24 mouse cellular contexts compared by ENCODE assay signal in the genomic region with DNA sequence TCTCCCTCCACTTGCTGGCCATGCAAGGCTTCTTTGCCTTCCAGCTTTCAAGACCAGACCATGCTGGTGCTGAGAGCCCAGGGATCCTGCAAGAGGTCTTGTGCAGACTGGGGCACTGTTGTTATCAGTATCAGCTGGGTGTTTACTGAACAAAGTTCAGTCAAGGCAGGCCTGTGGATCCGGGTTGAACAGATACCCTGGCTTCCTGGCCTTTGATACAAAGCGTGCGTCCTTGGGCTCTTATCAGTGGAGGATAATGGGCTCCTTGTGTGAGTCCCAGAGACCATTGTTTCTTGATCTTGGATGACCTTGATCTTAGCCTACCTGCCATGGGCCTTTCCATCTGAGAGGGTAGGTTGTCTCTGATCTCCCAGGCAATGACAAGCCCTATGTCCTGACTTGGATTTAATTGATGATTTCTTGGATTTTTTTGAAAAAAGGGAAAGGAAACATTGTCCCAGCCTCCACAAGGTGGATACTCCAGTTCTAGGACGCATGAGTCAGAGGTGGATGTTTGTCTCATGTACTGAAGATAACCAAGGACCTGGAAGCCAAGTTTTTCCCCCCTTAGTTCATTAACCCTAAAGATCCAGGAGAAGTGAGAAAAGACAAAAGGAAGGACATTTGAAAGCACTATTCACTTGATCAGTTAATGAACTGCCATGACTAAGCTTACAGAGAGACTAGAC. TPM values are rescaled to one million over a fixed set of nuclear protein-coding genes. Genes with fewer than 3 reads are reported as not detected.
DNase-seq lines count a peak whose midpoint lies in the region; ATAC-seq and TF ChIP-seq lines count a peak whose summit lies in the region.
"Had no signal": no experiment of that assay in that cellular context is flagged by ENCODE, and none has a peak within 500 bp of the region (broad histone marks: within the 10 kb centered on the region; RNA-seq: fewer than 3 reads in every experiment).

No protein-coding gene starts in this region.

- no peak for TF ChIP-seq CTCF in intestine, postnatal 0 days (IDR thresholded peaks at IDR 0.05; ENCODE audit: low read depth)
- TF ChIP-seq CTCF in forebrain, postnatal 0 days (IDR thresholded peaks at IDR 0.05; ENCODE audit: low read depth), result no peak

- H3K4me2 ChIP-seq in intestine, postnatal 0 days (replicated peaks; ENCODE audit: low read depth), result no peak overlapping the region
- no peak overlapping the region for H3K4me2 ChIP-seq in stomach, embryonic 16.5 days (ENCODE audit: low read depth, low read length)
- no peak overlapping the region for H3K4me2 ChIP-seq in forebrain, postnatal 0 days (ENCODE audit: low read depth)
- H3K4me2 ChIP-seq: embryonic facial prominence, embryonic 12.5 days; forebrain, embryonic 12.5 days; heart, embryonic 15.5 days; hindbrain, embryonic 13.5 days; kidney, embryonic 15.5 days; midbrain, embryonic 12.5 days; neural tube, embryonic 15.5 days had no signal

- no peak overlapping the region for H3K9ac ChIP-seq in intestine, postnatal 0 days (ENCODE audit: low read depth, low read length)
- H3K9ac ChIP-seq in stomach, embryonic 16.5 days (ENCODE audit: low read length), result no peak overlapping the region
- no peak overlapping the region for H3K9ac ChIP-seq in forebrain, postnatal 0 days
- H3K9ac ChIP-seq: embryonic facial prominence, embryonic 12.5 days; forebrain, embryonic 12.5 days; heart, embryonic 15.5 days; hindbrain, embryonic 13.5 days; kidney, embryonic 15.5 days; midbrain, embryonic 12.5 days; neural tube, embryonic 15.5 days had no signal

- ATAC-seq in intestine, postnatal 0 days, result peak; percentile 93
- peak; percentile 94 for ATAC-seq in stomach, embryonic 16.5 days (ENCODE audit: insufficient read depth, low FRiP score)
- no peak for ATAC-seq in forebrain, postnatal 0 days
- ATAC-seq: lung, postnatal 0 days had no signal

- no peaks in the 10 kb centered on the region for H3K36me3 ChIP-seq in intestine, postnatal 0 days (ENCODE audit: control insufficient read depth, insufficient read depth)
- H3K36me3 ChIP-seq in stomach, embryonic 16.5 days (ENCODE audit: control insufficient read depth, insufficient read depth, low read length), result no peaks in the 10 kb centered on the region
- no peaks in the 10 kb centered on the region for H3K36me3 ChIP-seq in forebrain, postnatal 0 days (ENCODE audit: insufficient read depth)
- H3K36me3 ChIP-seq: embryonic facial prominence, embryonic 12.5 days; forebrain, embryonic 12.5 days; heart, embryonic 15.5 days; hindbrain, embryonic 13.5 days; kidney, embryonic 15.5 days; midbrain, embryonic 12.5 days; neural tube, embryonic 15.5 days had no signal

- H3K4me3 ChIP-seq in intestine, postnatal 0 days (ENCODE audit: low read depth, low read length), result no peak overlapping the region
- no peak overlapping the region for H3K4me3 ChIP-seq in stomach, embryonic 16.5 days (replicated peaks; ENCODE audit: low read length)
- H3K4me3 ChIP-seq in forebrain, postnatal 0 days (ENCODE audit: low read depth, low read length), result no peak overlapping the region
- H3K4me3 ChIP-seq: embryonic facial prominence, embryonic 12.5 days; forebrain, embryonic 12.5 days; heart, embryonic 15.5 days; hindbrain, embryonic 13.5 days; kidney, embryonic 15.5 days; midbrain, embryonic 12.5 days; neural tube, embryonic 15.5 days had no signal

- no peaks in the 10 kb centered on the region; the same call in 1 of the 2 replicates for H3K4me1 ChIP-seq in intestine, postnatal 0 days (replicated peaks; ENCODE audit: control insufficient read depth, insufficient read depth, low read length)
- H3K4me1 ChIP-seq in stomach, embryonic 16.5 days (ENCODE audit: control insufficient read depth, insufficient read depth, low read length), result no peaks in the 10 kb centered on the region
- no peaks in the 10 kb centered on the region for H3K4me1 ChIP-seq in forebrain, postnatal 0 days (ENCODE audit: insufficient read depth)
- H3K4me1 ChIP-seq: embryonic facial prominence, embryonic 12.5 days; heart, embryonic 15.5 days; hindbrain, embryonic 13.5 days; kidney, embryonic 15.5 days; neural tube, embryonic 15.5 days had no signal

- no peaks in the 10 kb centered on the region for H3K9me3 ChIP-seq in intestine, postnatal 0 days (ENCODE audit: control insufficient read depth)
- no peaks in the 10 kb centered on the region for H3K9me3 ChIP-seq in stomach, embryonic 16.5 days (replicated peaks; ENCODE audit: control insufficient read depth, low read length)
- H3K9me3 ChIP-seq in forebrain, postnatal 0 days (ENCODE audit: low read length), result no peaks in the 10 kb centered on the region
- H3K9me3 ChIP-seq: embryonic facial prominence, embryonic 12.5 days; forebrain, embryonic 12.5 days; heart, embryonic 15.5 days; hindbrain, embryonic 13.5 days; kidney, embryonic 15.5 days; midbrain, embryonic 12.5 days; neural tube, embryonic 15.5 days had no signal

- H3K27me3 ChIP-seq in intestine, postnatal 0 days (replicated peaks; ENCODE audit: control insufficient read depth, insufficient read depth, low read length), result no peaks in the 10 kb centered on the region
- no peaks in the 10 kb centered on the region for H3K27me3 ChIP-seq in stomach, embryonic 16.5 days (ENCODE audit: control insufficient read depth, insufficient read depth, low read length)
- no peaks in the 10 kb centered on the region for H3K27me3 ChIP-seq in forebrain, postnatal 0 days (ENCODE audit: insufficient read depth, low read length)
- H3K27me3 ChIP-seq: embryonic facial prominence, embryonic 12.5 days; heart, embryonic 15.5 days; kidney, embryonic 15.5 days; neural tube, embryonic 15.5 days had no signal

- peak; percentile 32 for DNase-seq in adrenal gland, adult 8-10 months
- DNase-seq in adrenal gland, adult 18-20 months (ENCODE audit: low spot score in 2 of 2), result no peak
- peak; percentile 32 to 33 for DNase-seq in adrenal gland, postnatal 36 days
- DNase-seq in forebrain, postnatal 0 days, result no peak
- DNase-seq in kidney, postnatal 36 days, result no peak
- DNase-seq: cerebellum, adult 11-12 months; cerebellum, postnatal 14 days; gastrocnemius, postnatal 36 days; heart, postnatal 36 days; left cerebral cortex, postnatal 4 days; liver; thymus, adult 2 months; thymus, postnatal 4 days had no signal

- 29% methylated on average over 4 of the region's 4 CpGs for WGBS in intestine, postnatal 0 days
- 52% methylated on average over 4 of the region's 4 CpGs for WGBS in stomach, embryonic 16.5 days
- WGBS in forebrain, postnatal 0 days, result 80% methylated on average over 4 of the region's 4 CpGs

- peak overlapping the region; percentile 41; the same call in 1 of the 2 replicates for H3K27ac ChIP-seq in intestine, postnatal 0 days (ENCODE audit: low read depth, low read length)
- H3K27ac ChIP-seq in stomach, embryonic 16.5 days (ENCODE audit: low read length), result peak overlapping the region; percentile 32; the same call in 1 of the 2 replicates
- no peak overlapping the region for H3K27ac ChIP-seq in forebrain, postnatal 0 days (ENCODE audit: low read depth, low read length)
- H3K27ac ChIP-seq: embryonic facial prominence, embryonic 12.5 days; forebrain, embryonic 12.5 days; heart, embryonic 15.5 days; hindbrain, embryonic 13.5 days; kidney, embryonic 15.5 days; midbrain, embryonic 12.5 days; neural tube, embryonic 15.5 days had no signal

RNA-seq across cellular contexts. Expression of gene Pou2af1, which starts 17.3 kb away (rescaled TPM):
- under 1 TPM; 0.35 to 0.71 (median 0.52) TPM for total RNA-seq in adrenal gland, adult 8-10 months (2022)
- under 1 TPM; 0.20 to 0.35 TPM for total RNA-seq in adrenal gland, adult 18-20 months (2021)
- not detected for total RNA-seq in adrenal gland, postnatal 36 days (2021)
- polyA plus RNA-seq in intestine, postnatal 0 days (2015; fragmentation: Nextera tagmentation; extraction: Ambion mirVana), result 0.08 and 0.09 TPM in 2 replicates
- 0.60 and 0.66 TPM in 2 replicates for polyA plus RNA-seq in stomach, embryonic 16.5 days (2015; fragmentation: Nextera tagmentation; extraction: Ambion mirVana)
- total RNA-seq in forebrain, postnatal 0 days (2014; rRNA removed), result 0.05 TPM in 1 of 2 replicates, not detected in the other
- polyA plus RNA-seq in forebrain, postnatal 0 days (2015; fragmentation: Nextera tagmentation; extraction: Ambion mirVana), result 0.09 TPM in 1 of 2 replicates, not detected in the other
- total RNA-seq: layer of hippocampus, postnatal 14 days; left cerebral cortex, postnatal 4 days had no signal
- polyA plus RNA-seq: embryonic facial prominence, embryonic 12.5 days; forebrain, embryonic 12.5 days; kidney, embryonic 15.5 days; midbrain, embryonic 12.5 days had no signal

RNA-seq across cellular contexts. Expression of gene Colca2, which starts 47.5 kb away (rescaled TPM):
- total RNA-seq in adrenal gland, adult 8-10 months (2022), result 1 to 10 TPM; 2.9 to 3.9 (median 3.5) TPM
- total RNA-seq in adrenal gland, adult 18-20 months (2021), result 1 to 10 TPM; 2.0 to 3.3 TPM
- 1 to 10 TPM; 3.1 to 3.3 TPM for total RNA-seq in adrenal gland, postnatal 36 days (2021)
- 1.3 and 1.7 TPM in 2 replicates for polyA plus RNA-seq in intestine, postnatal 0 days (2015; fragmentation: Nextera tagmentation; extraction: Ambion mirVana)
- 8.7 and 9.3 TPM in 2 replicates for polyA plus RNA-seq in stomach, embryonic 16.5 days (2015; fragmentation: Nextera tagmentation; extraction: Ambion mirVana)
- 0.15 and 0.33 TPM in 2 replicates for total RNA-seq in forebrain, postnatal 0 days (2014; rRNA removed)
- polyA plus RNA-seq in forebrain, postnatal 0 days (2015; fragmentation: Nextera tagmentation; extraction: Ambion mirVana), result 0.84 and 1.0 TPM in 2 replicates

Comparison
In these comparisons a context has a peak if more than half of its experiments do, and no peak if none do; other contexts are left out.
1. DNase-seq: peak in adrenal gland, adult 8-10 months (single experiment) and adrenal gland, postnatal 36 days (2 of 2); none in adrenal gland, adult 18-20 months (0 of 2), forebrain, postnatal 0 days (single experiment) and kidney, postnatal 36 days (0 of 2).